Mouse (Mus musculus) testis, adult 2 months (tissue): ENCODE measurements around the gene Car10.

Source experiments
- CTCF ChIP-seq: fragments of 200-500 bp; IDR thresholded peaks from 2 replicates; pipeline ENCODE4 v1.5.1; 2012; ENCODE audit warnings: low read depth, mild to moderate bottlenecking, inconsistent platforms, low read length, moderate library complexity; ENCODE audit not compliant: control insufficient read depth, insufficient read depth, insufficient replicate concordance
- POLR2A ChIP-seq: fragments of 200-500 bp; IDR thresholded peaks from 2 replicates; pipeline ENCODE4 v1.6.1; 2012; ENCODE audit warnings: low read depth, mild to moderate bottlenecking, inconsistent platforms, low read length, moderate library complexity; ENCODE audit not compliant: control insufficient read depth

DNA sequence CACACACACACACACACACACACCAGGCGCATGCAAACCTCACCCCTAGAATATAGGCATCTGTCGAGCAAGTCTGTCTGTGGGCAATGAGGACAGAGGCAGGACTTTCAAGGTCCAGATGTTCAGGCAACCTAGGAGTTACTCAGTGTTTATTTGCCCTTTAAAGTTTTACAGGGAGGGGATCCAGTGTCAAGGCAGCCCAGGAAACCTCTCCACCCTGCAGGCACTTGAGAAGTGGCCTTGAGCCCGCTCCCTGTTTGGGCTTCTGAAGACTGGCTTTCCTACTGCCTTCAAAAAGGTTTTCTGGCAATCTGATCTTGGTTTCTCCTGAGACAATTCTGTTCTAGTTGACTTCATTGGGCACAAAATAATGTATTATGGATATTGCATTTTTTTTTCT is 428.1 kb downstream of the Car10 start:
- TF ChIP-seq CTCF (no peak), POLR2A (no peak)
